11 mouse cellular contexts compared by ENCODE assay signal in genomic region chr6:128107698-128108097, GRCm38 (mm10). TPM values are rescaled to one million over a fixed set of nuclear protein-coding genes. Genes with fewer than 3 reads are reported as not detected.
A peak's percentile ranks its signal among the peaks of the same experiment; 100 is the strongest.
DNase-seq lines count a peak whose midpoint lies in the region; ATAC-seq and TF ChIP-seq lines count a peak whose summit lies in the region.
"Had no signal": no experiment of that assay in that cellular context is flagged by ENCODE, and none has a peak within 500 bp of the region (broad histone marks: within the 10 kb centered on the region; RNA-seq: fewer than 3 reads in every experiment).

No protein-coding gene starts in this region.

- ATAC-seq in common myeloid progenitor, adult 5-6 weeks (replicated peaks; ENCODE audit: low read depth, poor library complexity, severe bottlenecking), result peak; percentile 74
- peak; percentile 87 for ATAC-seq in megakaryocyte, adult 5-6 weeks (ENCODE audit: poor library complexity, severe bottlenecking)
- ATAC-seq: forebrain, postnatal 0 days had no signal

- peak overlapping the region; percentile 51 for H3K27ac ChIP-seq in gastrocnemius, adult 2 months
- H3K27ac ChIP-seq: lung, embryonic 15.5 days had no signal

- DNase-seq in gastrocnemius, adult 2 months, result no peak
- DNase-seq in gastrocnemius, adult 8-10 months (ENCODE audit: low spot score in 2 of 2), result no peak
- DNase-seq in layer of hippocampus, adult 9-11 months, result peak; percentile 41
- DNase-seq in layer of hippocampus, postnatal 36 days, result no peak
- DNase-seq in thymus, adult 18-20 months, result no peak
- DNase-seq in spleen, postnatal 14 days (ENCODE audit: low spot score in 2 of 2), result no peak
- DNase-seq: adrenal gland, postnatal 36 days; forebrain, postnatal 0 days had no signal

- TF ChIP-seq CTCF in gastrocnemius, adult 2 months (IDR thresholded peaks at IDR 0.05), result no peak

- H3K4me3 ChIP-seq in gastrocnemius, adult 2 months, result no peak overlapping the region
- H3K4me3 ChIP-seq: lung, embryonic 15.5 days had no signal

- intact Hi-C loops in gastrocnemius, adult 2 months (cut with DNase I), result no loop called here

RNA-seq across cellular contexts. Expression of gene Tspan9, which starts 35.7 kb away (rescaled TPM):
- total RNA-seq in gastrocnemius, adult 2 months (2021), result 10 to 100 TPM; 21.8 to 41.9 TPM
- total RNA-seq in gastrocnemius, adult 8-10 months (2022), result 10 to 100 TPM; 27.4 to 36.6 (median 31.5) TPM
- 10 to 100 TPM; 52.5 to 52.8 TPM for total RNA-seq in layer of hippocampus, postnatal 36 days (2021)
- total RNA-seq in common myeloid progenitor, adult 5-6 weeks (2017), result 0.29 and 0.69 TPM in 2 replicates
- not detected in 2 replicates for total RNA-seq in megakaryocyte, adult 5-6 weeks (2015)
- total RNA-seq in megakaryocyte, adult 5-6 weeks (2017), result 0.26 and 1.3 TPM in 2 replicates

Comparison
In these comparisons a context has a peak if more than half of its experiments do, and no peak if none do; other contexts are left out.
1. RNA of gene Tspan9, which starts 35.7 kb away (total RNA-seq): 52.5 to 52.8 TPM in layer of hippocampus, postnatal 36 days, 21.8 to 41.9 TPM in gastrocnemius, adult 2 months and 27.4 to 36.6 TPM in gastrocnemius, adult 8-10 months; 0.29 to 0.69 TPM in common myeloid progenitor, adult 5-6 weeks and 0.26 to 1.3 TPM in megakaryocyte, adult 5-6 weeks; every median in the first group is over 4 times any median in the second.